7 mouse cellular contexts compared by ENCODE assay signal in the genomic region with DNA sequence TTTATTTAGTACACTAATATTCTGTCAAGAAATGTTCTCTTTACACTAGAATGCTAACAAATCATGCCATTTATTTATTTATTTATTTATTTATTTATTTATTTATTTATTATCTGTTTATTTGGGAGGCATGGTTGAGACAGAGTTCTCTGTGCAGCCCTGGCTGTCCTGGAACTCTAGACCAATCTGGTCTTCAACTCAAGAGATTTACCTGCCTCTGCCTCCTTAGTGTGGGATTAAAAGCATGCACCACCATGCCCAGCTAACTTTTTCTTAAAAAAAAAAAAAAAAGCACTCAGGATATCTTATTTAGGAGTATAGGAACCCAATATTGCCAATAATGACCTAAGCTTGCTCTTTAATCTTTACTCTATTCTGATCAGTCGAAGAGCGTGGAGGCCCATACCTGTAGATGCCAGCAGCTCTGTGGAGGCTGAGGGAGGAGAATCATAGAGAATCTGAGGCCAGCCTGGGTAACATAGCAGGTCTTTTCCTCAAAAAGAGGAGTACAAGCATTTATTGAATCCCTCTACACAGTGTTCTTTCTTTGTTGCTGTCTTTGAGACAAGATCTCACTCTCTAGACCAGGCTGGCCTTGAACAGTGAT. TPM values are rescaled to one million over a fixed set of nuclear protein-coding genes. Genes with fewer than 3 reads are reported as not detected.
A peak's percentile ranks its signal among the peaks of the same experiment; 100 is the strongest.
DNase-seq lines count a peak whose midpoint lies in the region; ATAC-seq lines count a peak whose summit lies in the region.

No protein-coding gene starts in this region.

- no peaks in the 10 kb centered on the region for H3K9me3 ChIP-seq in lung, embryonic 16.5 days (ENCODE audit: control insufficient read depth, low read length)
- H3K9me3 ChIP-seq in forebrain, embryonic 14.5 days (replicated peaks; ENCODE audit: control insufficient read depth, low read length): no peaks in the 10 kb centered on the region
- no peaks in the 10 kb centered on the region for H3K9me3 ChIP-seq in liver, embryonic 13.5 days (replicated peaks)
- no peaks in the 10 kb centered on the region for H3K9me3 ChIP-seq in stomach, embryonic 16.5 days (replicated peaks; ENCODE audit: control insufficient read depth, low read length)

- H3K4me2 ChIP-seq in lung, embryonic 16.5 days (ENCODE audit: low read depth, low read length): no peak overlapping the region
- H3K4me2 ChIP-seq in forebrain, embryonic 14.5 days (ENCODE audit: low read length): peak overlapping the region; percentile 90; the same call in 1 of the 2 replicates
- peak overlapping the region; percentile 74; the same call in 1 of the 2 replicates for H3K4me2 ChIP-seq in liver, embryonic 13.5 days
- no peak overlapping the region for H3K4me2 ChIP-seq in stomach, embryonic 16.5 days (ENCODE audit: low read depth, low read length)

- 93% methylated on average over 2 of the region's 2 CpGs for WGBS in lung, embryonic 16.5 days
- 97% methylated on average over 2 of the region's 2 CpGs for WGBS in forebrain, embryonic 14.5 days
- WGBS in liver, embryonic 13.5 days (ENCODE audit: insufficient replicate concordance): 94% methylated on average over 2 of the region's 2 CpGs
- WGBS in stomach, embryonic 16.5 days: 94% methylated on average over 2 of the region's 2 CpGs

- no peak overlapping the region for H3K27ac ChIP-seq in lung, embryonic 16.5 days (ENCODE audit: low read length)
- H3K27ac ChIP-seq in forebrain, embryonic 14.5 days (ENCODE audit: low read depth, low read length): no peak overlapping the region
- no peak overlapping the region for H3K27ac ChIP-seq in liver, embryonic 13.5 days
- H3K27ac ChIP-seq in stomach, embryonic 16.5 days (ENCODE audit: low read length): no peak overlapping the region

- H3K4me3 ChIP-seq in lung, embryonic 16.5 days (ENCODE audit: low read length): peak overlapping the region; percentile 75; the same call in 1 of the 2 replicates
- H3K4me3 ChIP-seq in forebrain, embryonic 14.5 days (ENCODE audit: low read depth, low read length): peak overlapping the region; percentile 72; the same call in 1 of the 2 replicates
- H3K4me3 ChIP-seq in liver, embryonic 13.5 days (replicated peaks): peak overlapping the region; percentile 66
- peak overlapping the region; percentile 82; the same call in 1 of the 2 replicates for H3K4me3 ChIP-seq in stomach, embryonic 16.5 days (replicated peaks; ENCODE audit: low read length)

- no peak; the same call in 1 of the 2 replicates for ATAC-seq in lung, embryonic 16.5 days (ENCODE audit: low read depth)
- peak; percentile 6; the same call in 1 of the 2 replicates for ATAC-seq in forebrain, embryonic 14.5 days
- ATAC-seq in liver, embryonic 13.5 days (ENCODE audit: low read depth): peak; percentile 8; the same call in 1 of the 2 replicates
- no peak for ATAC-seq in stomach, embryonic 16.5 days (ENCODE audit: insufficient read depth, low FRiP score)
- ATAC-seq in megakaryocyte progenitor cell, adult 5-6 weeks (replicated peaks; ENCODE audit: poor library complexity): no peak

- no peaks in the 10 kb centered on the region for H3K4me1 ChIP-seq in lung, embryonic 16.5 days (replicated peaks; ENCODE audit: control insufficient read depth, insufficient read depth, low read length)
- H3K4me1 ChIP-seq in forebrain, embryonic 14.5 days (ENCODE audit: control insufficient read depth, insufficient read depth, low read length): peaks cover 6% of the 10 kb centered on the region; the same call in 1 of the 2 replicates
- peaks cover 5% of the 10 kb centered on the region for H3K4me1 ChIP-seq in liver, embryonic 13.5 days (replicated peaks)
- 0 out of 2 replicates have a peak, but pooled peaks cover 4% of the 10 kb centered on the region for H3K4me1 ChIP-seq in stomach, embryonic 16.5 days (ENCODE audit: control insufficient read depth, insufficient read depth, low read length)

- no peak overlapping the region for H3K9ac ChIP-seq in lung, embryonic 16.5 days (ENCODE audit: low read length)
- no peak overlapping the region for H3K9ac ChIP-seq in forebrain, embryonic 14.5 days (ENCODE audit: low read length)
- no peak overlapping the region for H3K9ac ChIP-seq in liver, embryonic 13.5 days
- peak overlapping the region; percentile 93; the same call in 1 of the 2 replicates for H3K9ac ChIP-seq in stomach, embryonic 16.5 days (ENCODE audit: low read length)

- DNase-seq in lung, postnatal 25 days (ENCODE audit: low spot score): no peak
- no peak for DNase-seq in forebrain, embryonic 14.5 days (ENCODE audit: low spot score)
- no peak for DNase-seq in liver, embryonic 13.5 days
- no peak for DNase-seq in frontal cortex, postnatal 14 days (ENCODE audit: low spot score in 2 of 2)

- H3K36me3 ChIP-seq in lung, embryonic 16.5 days (ENCODE audit: control insufficient read depth, insufficient read depth, low read length): no peaks in the 10 kb centered on the region; the same call in 1 of the 2 replicates
- no peaks in the 10 kb centered on the region for H3K36me3 ChIP-seq in forebrain, embryonic 14.5 days (ENCODE audit: control insufficient read depth, insufficient read depth, low read length)
- H3K36me3 ChIP-seq in liver, embryonic 13.5 days: peaks cover 2% of the 10 kb centered on the region; the same call in 1 of the 2 replicates
- H3K36me3 ChIP-seq in stomach, embryonic 16.5 days (ENCODE audit: control insufficient read depth, insufficient read depth, low read length): no peaks in the 10 kb centered on the region

- no peaks in the 10 kb centered on the region for H3K27me3 ChIP-seq in lung, embryonic 16.5 days (ENCODE audit: control insufficient read depth, insufficient read depth, low read depth, low read length)
- H3K27me3 ChIP-seq in forebrain, embryonic 14.5 days (replicated peaks; ENCODE audit: control insufficient read depth, insufficient read depth, low read length): no peaks in the 10 kb centered on the region
- H3K27me3 ChIP-seq in liver, embryonic 13.5 days: no peaks in the 10 kb centered on the region
- no peaks in the 10 kb centered on the region for H3K27me3 ChIP-seq in stomach, embryonic 16.5 days (ENCODE audit: control insufficient read depth, insufficient read depth, low read length)

RNA-seq across cellular contexts. Expression of gene Cbr4, which starts 0.5 kb away (rescaled TPM):
- 32.3 and 33.3 TPM in 2 replicates for polyA plus RNA-seq in lung, embryonic 16.5 days (2015; fragmentation: Nextera tagmentation; extraction: Ambion mirVana)
- polyA plus RNA-seq in forebrain, embryonic 14.5 days (2014; fragmentation: Nextera tagmentation; extraction: Ambion mirVana): 29.5 and 32.8 TPM in 2 replicates
- 21.6 and 21.9 TPM in 2 replicates for polyA plus RNA-seq in liver, embryonic 13.5 days (2015; fragmentation: Nextera tagmentation; extraction: Ambion mirVana)
- polyA plus RNA-seq in stomach, embryonic 16.5 days (2015; fragmentation: Nextera tagmentation; extraction: Ambion mirVana): 30.8 and 31.9 TPM in 2 replicates
- total RNA-seq in megakaryocyte progenitor cell, adult 5-6 weeks (2015): 22.8 and 22.9 TPM in 2 replicates
- 48.4 and 65.7 TPM in 2 replicates for total RNA-seq in megakaryocyte progenitor cell, adult 5-6 weeks (2017)

Comparison
In these comparisons a context has a peak if more than half of its experiments do, and no peak if none do; other contexts are left out.
1. ATAC-seq: peak in forebrain, embryonic 14.5 days (single experiment) and liver, embryonic 13.5 days (single experiment); none in lung, embryonic 16.5 days (single experiment), stomach, embryonic 16.5 days (single experiment) and megakaryocyte progenitor cell, adult 5-6 weeks (single experiment).
2. H3K4me2 ChIP-seq: peak in forebrain, embryonic 14.5 days (single experiment) and liver, embryonic 13.5 days (single experiment); none in lung, embryonic 16.5 days (single experiment) and stomach, embryonic 16.5 days (single experiment).
3. Peak in every context shown above with its lines, with median percentiles within 50 percentile points of each other: H3K4me3 ChIP-seq.